Mouse (Mus musculus) lung, adult 2 months (tissue): ENCODE measurements around the gene Hspa5. TPM values are rescaled to one million over a fixed set of nuclear protein-coding genes. Genes with fewer than 3 reads are reported as not detected.

Experiments
- DNase-seq: peaks from one replicate; pipeline ENCODE4 v3.0.0; 2022
- H3K4me1 ChIP-seq: fragments of 200-500 bp; 2 replicates; pipeline ENCODE4 v1.6.1; 2011; ENCODE audit warnings: low read length; ENCODE audit not compliant: control insufficient read depth, insufficient read depth
- H3K4me3 ChIP-seq: fragments of 200-500 bp; replicated peaks from 2 replicates; pipeline ENCODE3; 2011; ENCODE audit warnings: low read depth, mild to moderate bottlenecking, control low read depth, low read length; ENCODE audit errors: extremely low read depth
- POLR2A ChIP-seq: fragments of 200-500 bp; IDR thresholded peaks from 2 replicates; pipeline ENCODE4 v1.6.1; 2011; ENCODE audit warnings: low read depth, mild to moderate bottlenecking, control low read depth, low read length, borderline replicate concordance; ENCODE audit errors: extremely low read depth
- WGBS: fragments of 180-500 bp; shearing (Covaris S2); methylation state at CpG from one replicate; pipeline ENCODE4 v1.1.7; 2018; 5-methylcytosine and 5-hydroxymethylcytosine counted together
- polyA plus RNA-seq: library from polyadenylated mRNA; depleted of rRNA; stranded (reverse); fragments of >200 nt; gene quantifications from 2 replicates; pipeline ENCODE4 v1.2.3, GENCODE M21; 2012; rRNA removed

Gene Hspa5
- polyA plus RNA-seq, 1 experiment, result 463 TPM

DNA sequence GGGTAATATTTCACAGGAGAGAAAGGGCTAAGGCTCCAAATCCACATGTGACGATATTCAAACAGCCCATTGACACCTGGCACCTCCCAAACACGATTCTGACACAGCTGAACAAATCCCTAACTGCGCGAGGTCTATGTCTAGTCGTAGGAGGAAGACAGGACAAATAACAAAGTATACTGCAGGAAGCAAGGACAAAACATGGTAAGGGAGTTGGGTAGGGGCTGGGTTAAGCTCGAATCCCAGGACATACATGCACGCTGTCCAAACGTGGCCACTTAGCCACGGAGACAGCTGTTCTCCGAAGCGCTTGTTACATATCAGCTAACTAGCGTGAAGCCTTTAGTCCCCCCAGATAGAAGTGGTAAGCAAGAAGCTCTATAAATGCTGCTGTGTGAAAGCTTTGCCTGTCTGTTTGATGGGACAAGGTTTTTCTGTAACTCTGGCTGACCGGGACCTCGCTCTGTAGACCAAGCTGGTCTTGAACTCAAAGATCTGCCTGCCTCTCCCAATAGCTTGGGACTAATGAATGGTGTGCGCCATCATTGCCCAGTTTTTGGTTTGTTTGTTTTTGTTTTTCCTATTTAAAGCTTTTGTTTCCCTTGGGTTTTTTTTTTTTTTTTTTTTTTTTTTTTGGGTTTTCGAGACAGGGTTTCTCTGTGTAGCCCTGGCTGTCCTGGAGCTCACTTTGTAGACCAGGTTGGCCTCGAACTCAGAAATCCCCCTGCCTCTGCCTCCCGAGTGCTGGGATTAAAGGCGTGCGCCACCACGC lies 54.9 kb downstream of the Hspa5 start:
- Histone ChIP-seq H3K4me1 (peaks cover 11% of the 10 kb centered on the region), H3K4me3 (peak overlapping the region; percentile 91)
- WGBS, result 36% methylated on average over 20 of the region's 21 CpGs
- DNase-seq, result no peak
- TF ChIP-seq POLR2A, result no peak

Other genes with a start within 250 kb of the Hspa5 start
- 16.7 and 20.3 TPM in 2 replicates for gene Gapvd1, start 16.7 kb upstream of the Hspa5 start, polyA plus RNA-seq
- 18.8 and 24.4 TPM in 2 replicates for gene Rabepk, start 27.9 kb downstream of the Hspa5 start, polyA plus RNA-seq
- 46.0 and 59.3 TPM in 2 replicates for gene Fbxw2, start 54.3 kb downstream of the Hspa5 start, polyA plus RNA-seq
- not detected in 2 replicates for gene Gm34653, start 61.0 kb downstream of the Hspa5 start, polyA plus RNA-seq
- gene Cutal, start 102.4 kb downstream of the Hspa5 start, polyA plus RNA-seq, result 30.6 and 30.8 TPM in 2 replicates
- gene Psmd5, start 103.0 kb downstream of the Hspa5 start, polyA plus RNA-seq, result 7.8 and 11.7 TPM in 2 replicates
- gene Phf19, start 142.1 kb downstream of the Hspa5 start, polyA plus RNA-seq, result 1.1 and 1.5 TPM in 2 replicates
- gene Traf1, start 189.8 kb downstream of the Hspa5 start, polyA plus RNA-seq, result 52.3 and 59.6 TPM in 2 replicates